Mouse (Mus musculus): ENCODE results near the gene Gm21746.
"Not testable (repeated sequence)": the region's sequence is repeated elsewhere in the genome, so short reads cannot be mapped to it uniquely, and the experiment has no call there.

The Gm21746 gene

DNA sequence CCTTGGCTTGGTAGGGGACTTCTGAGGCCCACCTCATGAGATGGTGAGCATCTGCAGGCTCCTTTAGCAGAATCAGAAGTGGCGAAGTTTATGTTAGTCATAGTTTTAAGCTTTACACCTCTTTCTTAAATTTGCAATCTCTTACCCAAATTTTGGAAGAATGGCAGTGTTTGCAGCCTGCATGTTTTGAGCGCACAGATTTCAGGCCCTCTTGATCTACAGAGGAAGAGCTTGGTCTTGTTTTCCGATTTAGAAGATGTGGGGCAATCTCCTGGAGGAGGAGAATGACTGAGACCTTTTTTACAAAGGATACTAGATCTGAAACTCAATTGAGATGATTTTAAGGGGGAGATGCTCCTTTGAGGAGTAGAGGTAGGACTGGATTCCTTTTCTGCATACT, at the start of gene Gm21746:
Gene Gm21746, minus strand, starts transcription at position 101 of the 400 bp plus-strand sequence.
- in situ Hi-C loops (cut with MboI, MseI): not testable (repeated sequence)

DNA sequence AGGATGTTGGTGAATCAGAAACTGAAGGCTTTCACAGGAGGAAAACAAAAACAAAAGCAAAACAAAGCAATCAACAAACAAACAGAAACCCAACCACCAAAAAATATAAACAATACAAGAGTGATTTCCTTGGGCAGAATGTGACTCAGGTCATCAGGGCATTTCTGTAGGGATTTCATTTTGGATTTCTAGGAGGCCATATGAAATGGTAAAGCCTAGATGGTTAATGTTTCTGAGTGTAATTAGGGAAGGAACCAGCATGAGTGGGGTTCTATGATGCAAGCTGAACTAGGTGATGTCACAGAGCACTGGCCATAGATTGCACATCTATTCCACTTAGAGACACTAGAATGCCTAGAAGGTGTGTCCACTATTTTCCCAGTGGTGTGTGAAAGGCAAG, 29.0 kb upstream of the Gm21746 start, which contains the start of gene Gm20873:
Gene Gm20873, plus strand, starts transcription at position 301 of the 400 bp plus-strand sequence.
- in situ Hi-C loops (cut with MboI, MseI): not testable (repeated sequence)
